Mouse (Mus musculus) MEL (cell line): ENCODE results near the gene Dnah5. TPM values are rescaled to one million over a fixed set of nuclear protein-coding genes. Genes with fewer than 3 reads are reported as not detected.

Source experiments
- DNase-seq: peaks from one replicate; pipeline ENCODE4 v3.0.0; 2011; ENCODE audit warnings: low read depth, low spot score
- H3K27ac ChIP-seq: 2 replicates; pipeline ENCODE4 v1.5.1; 2012; ENCODE audit warnings: low read depth, mild to moderate bottlenecking, control low read depth, low read length, moderate library complexity; ENCODE audit not compliant: control insufficient read depth
- H3K27me3 ChIP-seq, 2 experiments: fragments of 150-350 bp in 1 of 2; sonication (generic) in 1 of 2; 2 replicates each; pipeline ENCODE4 v1.6.1; 2012; ENCODE audit warnings: low read length in 2 of 2, mild to moderate bottlenecking in 2 of 2, improper control_type of control experiment in 1 of 2, moderate library complexity in 1 of 2; ENCODE audit not compliant: insufficient read depth in 2 of 2, control insufficient read depth in 1 of 2
- H3K36me3 ChIP-seq, 2 experiments: 2 replicates each; pipeline ENCODE4 v1.6.1; 2012 to 2014; ENCODE audit warnings: low read length in 2 of 2, improper control_type of control experiment in 1 of 2, inconsistent platforms in 1 of 2, mild to moderate bottlenecking in 1 of 2; ENCODE audit not compliant: insufficient read depth in 2 of 2, control insufficient read depth in 1 of 2
- H3K4me1 ChIP-seq, 2 experiments: fragments of 150-350 bp in 1 of 2; sonication (generic) in 1 of 2; 2 replicates each; pipeline ENCODE4 v1.6.1; 2012; ENCODE audit warnings: low read length in 2 of 2, improper control_type of control experiment in 1 of 2, mild to moderate bottlenecking in 1 of 2; ENCODE audit not compliant: insufficient read depth in 2 of 2, control insufficient read depth in 1 of 2
- H3K4me3 ChIP-seq, 2 experiments: fragments of 150-350 bp in 1 of 2; sonication (generic) in 1 of 2; 2 replicates each; pipeline ENCODE4 v1.5.1; 2012; ENCODE audit warnings: low read depth in 2 of 2, low read length in 2 of 2, mild to moderate bottlenecking in 2 of 2, moderate library complexity in 2 of 2, control low read depth in 1 of 2, improper control_type of control experiment in 1 of 2; ENCODE audit not compliant: control insufficient read depth in 1 of 2, insufficient read depth in 1 of 2
- H3K79me2 ChIP-seq: 2 replicates; pipeline ENCODE4 v1.6.1; 2012; ENCODE audit warnings: mild to moderate bottlenecking, low read length, moderate library complexity; ENCODE audit not compliant: control insufficient read depth, poor library complexity, insufficient read depth
- H3K9ac ChIP-seq: 2 replicates; pipeline ENCODE4 v1.6.1; 2012; ENCODE audit warnings: low read depth, mild to moderate bottlenecking, control low read depth, low read length, moderate library complexity; ENCODE audit not compliant: control insufficient read depth, poor library complexity, severe bottlenecking
- H3K9me3 ChIP-seq: fragments of 150-350 bp; sonication (generic); replicated peaks from 2 replicates; pipeline ENCODE4 v1.6.1; 2012; ENCODE audit warnings: mild to moderate bottlenecking, low read length, improper control_type of control experiment, moderate library complexity; ENCODE audit not compliant: insufficient read depth
- BHLHE40 ChIP-seq: IDR thresholded peaks from 2 replicates; pipeline ENCODE4 v1.6.1; 2012; ENCODE audit warnings: low read depth, mild to moderate bottlenecking, inconsistent platforms, low read length, improper control_type of control experiment, borderline replicate concordance
- CHD1 ChIP-seq: IDR thresholded peaks from 2 replicates; pipeline ENCODE4 v1.6.1; 2012; ENCODE audit warnings: low read depth, mild to moderate bottlenecking, inconsistent platforms, low read length, improper control_type of control experiment
- CTCF ChIP-seq, 3 experiments: IDR thresholded peaks in 2 of 3; conservative IDR thresholded peaks in 1 of 3; 2 replicates each; pipeline ENCODE4 v1.5.1; 2011 to 2012; ENCODE audit warnings: low read length in 3 of 3, low read depth in 2 of 3, mild to moderate bottlenecking in 2 of 3, improper control_type of control experiment in 1 of 3, inconsistent platforms in 1 of 3, mixed read lengths in 1 of 3, moderate library complexity in 1 of 3; ENCODE audit not compliant: control insufficient read depth in 1 of 3, insufficient read depth in 1 of 3, poor library complexity in 1 of 3, severe bottlenecking in 1 of 3
- E2F4 ChIP-seq: IDR thresholded peaks from 2 replicates; pipeline ENCODE4 v1.6.1; 2011; ENCODE audit warnings: low read depth, low read length, improper control_type of control experiment, borderline replicate concordance
- ELF1 ChIP-seq: IDR thresholded peaks from 2 replicates; pipeline ENCODE4 v1.6.1; 2014; ENCODE audit warnings: low read depth, mild to moderate bottlenecking, inconsistent platforms, low read length, improper control_type of control experiment, moderate library complexity
- EP300 ChIP-seq, 2 experiments: IDR thresholded peaks; 2 replicates each; pipeline ENCODE4 v1.6.1; 2011; ENCODE audit warnings: improper control_type of control experiment in 2 of 2, low read length in 2 of 2, low read depth in 1 of 2, mild to moderate bottlenecking in 1 of 2
- ETS1 ChIP-seq: IDR thresholded peaks from 2 replicates; pipeline ENCODE4 v1.6.1; 2012; ENCODE audit warnings: low read depth, mild to moderate bottlenecking, inconsistent platforms, low read length, improper control_type of control experiment, moderate library complexity
- GATA1 ChIP-seq: IDR thresholded peaks from 2 replicates; pipeline ENCODE4 v1.6.1; 2011; ENCODE audit warnings: low read depth, low read length, improper control_type of control experiment
- HCFC1 ChIP-seq: IDR thresholded peaks from 2 replicates; pipeline ENCODE4 v1.6.1; 2012; ENCODE audit warnings: low read depth, mild to moderate bottlenecking, inconsistent platforms, low read length, improper control_type of control experiment, moderate library complexity
- JUND ChIP-seq: IDR thresholded peaks from 2 replicates; pipeline ENCODE4 v1.6.1; 2011; ENCODE audit warnings: low read depth, mild to moderate bottlenecking, improper control_type of control experiment, low read length
- KAT2A ChIP-seq: conservative IDR thresholded peaks from 2 replicates; pipeline ENCODE4 v1.6.1; 2012; ENCODE audit warnings: low read depth, low read length, improper control_type of control experiment, inconsistent platforms
- MAFK ChIP-seq: IDR thresholded peaks from 2 replicates; pipeline ENCODE4 v1.6.1; 2011; ENCODE audit warnings: low read depth, mild to moderate bottlenecking, low read length, improper control_type of control experiment, borderline replicate concordance
- MAX ChIP-seq: IDR thresholded peaks from 2 replicates; pipeline ENCODE4 v1.6.1; 2011; ENCODE audit warnings: low read length, improper control_type of control experiment
- MAZ ChIP-seq: IDR thresholded peaks from 2 replicates; pipeline ENCODE4 v1.6.1; 2012; ENCODE audit warnings: low read depth, mild to moderate bottlenecking, inconsistent platforms, low read length, improper control_type of control experiment
- MXI1 ChIP-seq: IDR thresholded peaks from 2 replicates; pipeline ENCODE4 v1.6.1; 2011; ENCODE audit warnings: mild to moderate bottlenecking, low read depth, low read length, improper control_type of control experiment
- MYB ChIP-seq: IDR thresholded peaks from 2 replicates; pipeline ENCODE4 v1.6.1; 2011; ENCODE audit warnings: mild to moderate bottlenecking, low read depth, low read length, improper control_type of control experiment
- MYC ChIP-seq: IDR thresholded peaks from 2 replicates; pipeline ENCODE4 v1.6.1; 2011; ENCODE audit warnings: low read depth, mild to moderate bottlenecking, low read length, improper control_type of control experiment, moderate library complexity
- NRF1 ChIP-seq: IDR thresholded peaks from 2 replicates; pipeline ENCODE4 v1.6.1; 2014; ENCODE audit warnings: low read depth, mild to moderate bottlenecking, inconsistent platforms, low read length, improper control_type of control experiment, moderate library complexity; ENCODE audit not compliant: poor library complexity, insufficient read depth, severe bottlenecking
- POLR2AphosphoS2 ChIP-seq: IDR thresholded peaks from 2 replicates; pipeline ENCODE4 v1.6.1; 2011; ENCODE audit warnings: low read length, improper control_type of control experiment
- POLR2AphosphoS5 ChIP-seq: IDR thresholded peaks from 2 replicates; pipeline ENCODE4 v1.6.1; 2012; ENCODE audit warnings: low read depth, borderline replicate concordance, mild to moderate bottlenecking, inconsistent platforms, low read length, moderate library complexity, mixed read lengths
- RAD21 ChIP-seq: IDR thresholded peaks from 2 replicates; pipeline ENCODE4 v1.6.1; 2011; ENCODE audit warnings: mild to moderate bottlenecking, low read depth, low read length, improper control_type of control experiment
- RCOR1 ChIP-seq: IDR thresholded peaks from 2 replicates; pipeline ENCODE4 v1.6.1; 2012; ENCODE audit warnings: low read depth, mild to moderate bottlenecking, inconsistent platforms, low read length, improper control_type of control experiment
- SIN3A ChIP-seq: IDR thresholded peaks from 2 replicates; pipeline ENCODE4 v1.6.1; 2012; ENCODE audit warnings: low read length, improper control_type of control experiment, inconsistent platforms
- SMC3 ChIP-seq: IDR thresholded peaks from 2 replicates; pipeline ENCODE4 v1.6.1; 2011; ENCODE audit warnings: low read depth, low read length, improper control_type of control experiment
- TBP ChIP-seq: IDR thresholded peaks from 2 replicates; pipeline ENCODE4 v1.8.0; 2011; ENCODE audit warnings: low read depth, low read length, improper control_type of control experiment
- TCF12 ChIP-seq: IDR thresholded peaks from 2 replicates; pipeline ENCODE4 v1.6.1; 2014; ENCODE audit warnings: low read depth, mild to moderate bottlenecking, inconsistent platforms, low read length, improper control_type of control experiment, moderate library complexity
- UBTF ChIP-seq: IDR thresholded peaks from 2 replicates; pipeline ENCODE4 v1.6.1; 2012; ENCODE audit warnings: low read depth, mild to moderate bottlenecking, inconsistent platforms, low read length, improper control_type of control experiment, moderate library complexity, borderline replicate concordance; ENCODE audit not compliant: insufficient read depth
- ZC3H11A ChIP-seq: IDR thresholded peaks from 2 replicates; pipeline ENCODE4 v1.6.1; 2012; ENCODE audit warnings: low read depth, mild to moderate bottlenecking, inconsistent platforms, low read length, improper control_type of control experiment
- ZKSCAN1 ChIP-seq: IDR thresholded peaks from 2 replicates; pipeline ENCODE4 v1.6.1; 2012; ENCODE audit warnings: low read depth, mild to moderate bottlenecking, inconsistent platforms, low read length, improper control_type of control experiment, moderate library complexity
- ZMIZ1 ChIP-seq: IDR thresholded peaks from 2 replicates; pipeline ENCODE4 v1.6.1; 2012; ENCODE audit warnings: low read depth, mild to moderate bottlenecking, inconsistent platforms, low read length, improper control_type of control experiment, moderate library complexity
- polyA plus RNA-seq, 2 experiments: library from polyadenylated mRNA; stranded (reverse) in 1 of 2; unstranded in 1 of 2; fragments of >175 nt in 1 of 2; fragments of >200 nt in 1 of 2; gene quantifications; 2 replicates each; pipeline versions ENCODE4 v1.2.1 to v1.2.4; 2012; ENCODE audit warnings: low replicate concordance in 2 of 2, low read depth in 1 of 2; ENCODE audit not compliant: insufficient read length in 2 of 2, insufficient read depth in 1 of 2, missing spikeins in 1 of 2
- total RNA-seq: library from RNA; depleted of rRNA; stranded (reverse); fragments of 300-350 nt; gene quantifications from 2 replicates; pipeline ENCODE4 v1.2.3, GENCODE M21; 2012

Gene Dnah5
- total and polyA plus RNA-seq, 3 experiments, result not detected

DNA sequence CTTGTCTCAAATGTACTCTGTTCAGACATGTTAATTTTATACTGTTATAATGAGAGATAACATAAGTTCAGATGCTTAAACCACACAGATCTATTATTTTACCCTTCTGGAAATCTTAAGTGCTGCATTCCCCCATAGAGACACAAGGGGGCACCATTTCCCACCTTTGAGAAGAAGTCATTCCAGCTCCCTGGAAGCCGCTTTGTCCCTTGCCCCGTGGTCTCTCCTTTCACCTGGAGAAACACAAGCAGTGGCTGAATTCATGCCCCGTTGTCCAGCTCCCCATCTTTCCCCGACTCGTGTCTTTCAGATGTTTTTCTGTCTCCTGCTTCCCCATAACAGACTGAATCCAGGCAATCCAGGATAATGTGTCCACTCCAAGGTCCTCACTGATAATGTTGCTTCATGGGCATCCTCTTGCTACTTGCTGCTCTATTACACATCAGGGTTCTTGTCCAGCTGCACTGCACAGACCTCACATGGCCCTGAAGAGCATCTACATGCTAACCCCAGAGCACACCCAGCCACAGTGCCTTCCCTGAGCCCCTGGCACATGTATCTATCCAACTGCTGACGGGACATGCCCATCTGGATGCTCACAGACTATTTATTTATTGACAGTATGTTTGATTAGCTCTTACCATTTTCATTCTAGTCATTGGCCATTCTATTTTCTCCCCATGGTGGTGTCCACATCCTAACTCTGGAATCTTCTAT, 112.4 kb downstream of the Dnah5 start:
- Histone ChIP-seq H3K79me2 (no peaks in the 10 kb centered on the region), H3K27ac (no peak overlapping the region), H3K9me3 (no peaks in the 10 kb centered on the region), H3K36me3 (no peaks in the 10 kb centered on the region), H3K9ac (no peak overlapping the region), H3K4me3 (no peak overlapping the region), H3K27me3 (no peaks in the 10 kb centered on the region; a peak in 1 of 4 replicates), H3K4me1 (no peaks in the 10 kb centered on the region)
- TF ChIP-seq RAD21 (peak; percentile 63), ELF1 (no peak), SMC3 (peak; percentile 68), NRF1 (no peak), ETS1 (no peak), E2F4 (no peak), EP300 (IDR thresholded peaks at IDR 0.05; ENCODE audit: low read depth in 1 of 2, low read length in 2 of 2) (no peak), RCOR1 (no peak), MYB (no peak), KAT2A (no peak), POLR2AphosphoS5 (no peak), JUND (no peak), CTCF (IDR thresholded peaks at IDR 0.05 in 2 of 3, conservative IDR thresholded peaks at IDR 0.05 in 1 of 3; ENCODE audit: control insufficient read depth in 1 of 3, insufficient read depth in 1 of 3, low read depth in 2 of 3, low read length in 3 of 3, poor library complexity in 1 of 3, severe bottlenecking in 1 of 3) (peak; percentile 48 to 58 (median 49)), MAX (no peak), UBTF (no peak), POLR2AphosphoS2 (no peak), TCF12 (no peak), GATA1 (no peak), BHLHE40 (no peak), ZMIZ1 (no peak), ZC3H11A (peak; percentile 51; the same call in 1 of the 2 replicates), SIN3A (no peak), HCFC1 (no peak), ZKSCAN1 (no peak), CHD1 (no peak), MYC (no peak), TBP (no peak), MXI1 (no peak), MAZ (no peak), MAFK (no peak)
- peak; percentile 16 for DNase-seq
